Mouse (Mus musculus): ENCODE measurements around the gene Ppp2r1b.

GRCm38 (mm10) chr9:50852634-50853349, 7.7 kb downstream of the Ppp2r1b start:
- TF ChIP-seq CTCF (conservative IDR thresholded peaks at IDR 0.05; ENCODE audit: insufficient read depth, insufficient read length, low read depth, low read length) (no peak), POLR2A (IDR thresholded peaks at IDR 0.05; ENCODE audit: low read depth, low read length) (no peak)
